Mouse (Mus musculus): ENCODE measurements around the gene Rnf10. TPM values are rescaled to one million over a fixed set of nuclear protein-coding genes. Genes with fewer than 3 reads are reported as not detected.
A peak's percentile ranks its signal among the peaks of the same experiment; 100 is the strongest.

Rnf10 gene
- polyA plus RNA-seq, 1 experiment from 2014 or later = 135 TPM

- no peaks in the 10 kb centered on the region for H3K36me3 ChIP-seq
- H3K4me3 ChIP-seq = no peak overlapping the region
- 0 out of 2 replicates have a peak, but pooled peaks cover 7% of the 10 kb centered on the region for H3K27me3 ChIP-seq
- H3K4me2 ChIP-seq = no peak overlapping the region
- H3K9me3 ChIP-seq = no peaks in the 10 kb centered on the region
- peaks cover 17% of the 10 kb centered on the region for H3K4me1 ChIP-seq
- no peak overlapping the region for H3K27ac ChIP-seq
- no peak for ATAC-seq (ENCODE audit: insufficient number of reproducible peaks, low FRiP score, low TSS enrichment, low read depth)
- 59% methylated on average over 5 of the region's 5 CpGs for WGBS
- H3K9ac ChIP-seq = no peak overlapping the region
These were observed 65.5 kb downstream of the Rnf10 start for GRCm38 (mm10) chr5:115207244-115207643.

- Histone ChIP-seq H3K9me3 (no peaks in the 10 kb centered on the region), H3K27ac (no peak overlapping the region), H3K4me1 (peaks cover 17% of the 10 kb centered on the region), H3K27me3 (0 out of 2 replicates have a peak, but pooled peaks cover 7% of the 10 kb centered on the region), H3K4me3 (peak overlapping the region; percentile 31), H3K4me2 (peak overlapping the region; percentile 60), H3K9ac (0 out of 2 replicates have a peak overlapping the region, but pooled peaks have one; percentile 28), H3K36me3 (no peaks in the 10 kb centered on the region)
- WGBS = 3% methylated on average over 31 of the region's 31 CpGs
- ATAC-seq (ENCODE audit: insufficient number of reproducible peaks, low FRiP score, low TSS enrichment, low read depth) = no peak
These were observed 68.0 kb downstream of the Rnf10 start for GRCm38 (mm10) chr5:115204562-115205311.

DNA sequence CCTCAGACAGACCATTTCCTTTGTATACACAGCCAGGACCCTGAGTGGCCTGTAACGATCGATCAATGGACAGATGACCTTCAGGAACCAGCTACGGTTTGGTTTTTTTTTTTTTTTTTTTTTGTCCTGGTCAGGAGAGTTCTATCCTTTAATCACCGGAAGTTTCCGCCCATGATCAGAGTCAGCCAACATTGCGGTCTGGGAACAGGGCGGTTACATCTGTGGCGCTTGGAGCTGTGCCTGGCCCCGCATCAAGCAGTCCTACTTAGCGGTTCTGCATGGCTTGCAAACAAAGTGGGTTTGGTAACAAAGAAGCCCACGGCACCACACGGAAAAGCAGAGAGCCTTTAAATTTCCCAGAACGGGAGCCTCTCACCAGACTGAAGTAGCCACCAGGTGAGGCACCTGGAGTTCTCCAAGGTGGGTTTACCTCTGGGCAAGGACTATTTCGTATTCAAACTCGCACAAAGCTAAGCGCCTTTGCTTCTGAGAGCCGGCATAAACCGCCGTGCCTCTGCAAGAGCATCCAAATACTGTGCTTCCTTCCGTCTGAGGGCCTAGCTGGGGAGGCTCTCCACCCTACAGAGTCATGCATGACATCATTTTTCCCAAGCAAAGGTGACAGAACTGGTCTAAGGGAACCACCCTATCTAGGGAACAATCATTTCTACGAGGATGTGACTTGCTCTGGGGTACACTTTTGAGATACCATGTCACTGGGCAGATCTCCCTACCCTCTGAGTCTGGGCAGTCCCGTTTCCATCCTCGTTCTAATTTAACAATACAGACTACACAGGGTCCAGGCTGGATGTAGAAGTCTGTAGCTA, 68.8 kb downstream of the Rnf10 start:
- ATAC-seq (ENCODE audit: insufficient number of reproducible peaks, low FRiP score, low TSS enrichment, low read depth) = no peak
- H3K27ac ChIP-seq = no peak overlapping the region
- H3K4me1 ChIP-seq = peaks cover 17% of the 10 kb centered on the region
- H3K4me3 ChIP-seq = peak overlapping the region; percentile 31
- peak overlapping the region; percentile 60 for H3K4me2 ChIP-seq
- WGBS = 14% methylated on average over 23 of the region's 23 CpGs
- H3K27me3 ChIP-seq = 0 out of 2 replicates have a peak, but pooled peaks cover 7% of the 10 kb centered on the region
- H3K9me3 ChIP-seq = no peaks in the 10 kb centered on the region
- H3K9ac ChIP-seq = no peak overlapping the region
- no peaks in the 10 kb centered on the region for H3K36me3 ChIP-seq

GRCm38 (mm10) chr5:115194626-115195221, 78.0 kb downstream of the Rnf10 start:
- Histone ChIP-seq H3K4me3 (peak overlapping the region; percentile 56), H3K36me3 (no peaks in the 10 kb centered on the region), H3K9me3 (no peaks in the 10 kb centered on the region), H3K4me2 (peak overlapping the region; percentile 100), H3K9ac (no peak overlapping the region), H3K27me3 (peaks cover 64% of the 10 kb centered on the region), H3K27ac (no peak overlapping the region), H3K4me1 (peaks cover 26% of the 10 kb centered on the region)
- ATAC-seq (ENCODE audit: insufficient number of reproducible peaks, low FRiP score, low TSS enrichment, low read depth) = no peak
- WGBS = 5% methylated on average over 12 of the region's 12 CpGs

DNA sequence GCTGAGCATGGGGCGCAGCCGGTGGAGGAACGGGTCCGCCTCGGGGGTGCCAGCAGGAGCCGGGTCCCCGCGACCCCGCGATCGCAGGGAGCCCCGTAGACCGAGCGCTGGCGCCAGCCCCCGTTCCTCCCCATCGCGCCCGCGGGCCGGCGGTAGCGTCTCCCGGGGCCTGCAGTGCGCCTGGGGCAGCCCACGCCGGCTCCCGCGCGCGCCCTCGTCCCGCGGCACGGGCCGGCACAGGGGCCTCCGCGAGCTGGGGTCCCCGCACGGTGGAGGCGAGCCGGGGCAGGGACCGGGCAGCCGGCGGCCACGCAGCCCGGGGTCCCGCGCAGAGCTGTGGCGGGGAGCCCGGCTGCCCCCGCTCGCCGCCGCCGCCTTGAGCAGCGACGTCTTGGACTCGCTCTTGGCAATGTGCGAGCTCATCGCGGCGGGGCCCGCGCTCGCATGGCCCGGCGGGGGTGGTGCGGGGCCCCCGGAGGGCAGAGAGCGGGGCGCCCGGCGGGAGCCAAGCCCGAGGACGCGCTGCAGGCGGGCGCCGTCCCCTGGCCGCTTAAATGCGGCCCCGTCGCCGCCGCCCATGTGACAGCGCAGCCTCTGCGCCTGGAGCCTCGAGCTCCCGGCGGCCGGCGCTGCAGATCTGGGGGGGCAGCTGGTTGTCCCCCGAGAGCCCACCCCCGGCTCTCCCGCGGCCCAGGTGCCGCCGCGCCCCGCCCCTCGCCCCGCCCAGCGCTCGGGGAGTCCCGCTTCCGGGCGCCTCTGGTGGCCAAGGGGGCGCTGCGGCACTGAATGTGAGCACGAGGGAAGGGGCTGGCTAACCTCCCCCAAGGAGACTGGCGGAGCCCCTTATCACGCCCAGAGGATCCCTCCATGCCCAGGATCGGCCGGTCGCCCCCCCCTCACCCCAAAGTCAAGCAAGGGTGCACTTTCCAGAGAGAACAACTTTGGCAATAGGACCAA, 78.8 kb downstream of the Rnf10 start, which contains the start of gene Cabp1:
Gene Cabp1, minus strand, starts transcription at position 713 of the 957 bp plus-strand sequence.
- H3K4me1 ChIP-seq = peaks cover 26% of the 10 kb centered on the region
- H3K4me2 ChIP-seq = peak within 1 kb of the TSS; percentile 100
- peak; percentile 36 for ATAC-seq (ENCODE audit: insufficient number of reproducible peaks, low FRiP score, low TSS enrichment, low read depth)
- H3K27ac ChIP-seq = no peak within 1 kb of the TSS
- WGBS = under 1% methylated on average over 110 of the region's 116 CpGs
- peaks cover 67% of the 10 kb centered on the region for H3K27me3 ChIP-seq
- H3K9ac ChIP-seq = peak within 1 kb of the TSS; percentile 28
- H3K9me3 ChIP-seq = no peaks in the 10 kb centered on the region
- H3K4me3 ChIP-seq = peak within 1 kb of the TSS; percentile 56
- H3K36me3 ChIP-seq = no peaks in the 10 kb centered on the region

DNA sequence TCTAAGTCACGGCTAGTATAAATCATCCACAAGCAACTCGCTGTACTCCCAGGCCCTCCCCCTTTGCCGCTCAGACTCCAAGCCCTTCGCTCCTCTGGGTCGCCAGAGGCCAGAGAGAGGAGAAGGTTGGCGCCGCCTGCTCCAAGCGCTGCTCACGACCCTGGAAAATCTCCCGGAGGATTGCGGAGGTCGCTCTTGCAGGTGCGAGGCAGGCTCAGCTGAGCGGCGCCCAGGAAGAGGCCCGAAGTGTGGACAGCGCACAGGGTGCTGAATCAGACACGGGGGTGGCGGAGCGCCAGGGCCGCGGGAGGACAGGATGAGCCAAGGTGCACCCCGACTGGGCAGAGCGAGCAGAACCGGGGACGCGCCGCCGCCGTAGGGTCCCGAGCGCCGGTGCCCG, 79.5 kb downstream of the Rnf10 start:
- peaks cover 26% of the 10 kb centered on the region for H3K4me1 ChIP-seq
- H3K9me3 ChIP-seq = no peaks in the 10 kb centered on the region
- no peak overlapping the region for H3K27ac ChIP-seq
- WGBS = under 1% methylated on average over 34 of the region's 34 CpGs
- ATAC-seq (ENCODE audit: insufficient number of reproducible peaks, low FRiP score, low TSS enrichment, low read depth) = no peak
- peaks cover 67% of the 10 kb centered on the region for H3K27me3 ChIP-seq
- H3K36me3 ChIP-seq = no peaks in the 10 kb centered on the region
- H3K9ac ChIP-seq = no peak overlapping the region
- H3K4me2 ChIP-seq = peak overlapping the region; percentile 100
- peak overlapping the region; percentile 56 for H3K4me3 ChIP-seq

DNA sequence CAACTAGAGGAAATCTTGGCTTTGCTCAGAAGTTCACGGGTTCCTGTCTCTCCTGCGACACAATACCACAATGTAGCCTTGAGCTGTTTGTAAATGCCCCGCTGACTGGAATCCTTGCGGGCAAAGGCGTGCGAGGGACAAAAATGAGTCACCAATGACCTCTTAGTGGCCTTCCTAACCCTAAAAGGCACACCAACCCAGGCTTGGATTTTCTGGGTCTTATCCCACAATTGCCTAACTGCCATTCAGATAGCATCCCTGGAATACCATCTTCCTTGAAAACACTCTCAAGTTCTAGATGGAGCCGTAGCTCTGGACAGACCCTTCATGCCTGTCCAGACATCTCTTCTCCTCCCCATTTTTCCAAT, 79.9 kb downstream of the Rnf10 start:
- Histone ChIP-seq H3K27ac (no peak overlapping the region), H3K4me3 (peak overlapping the region; percentile 56), H3K4me1 (peaks cover 26% of the 10 kb centered on the region), H3K9ac (no peak overlapping the region), H3K4me2 (peak overlapping the region; percentile 100), H3K36me3 (no peaks in the 10 kb centered on the region), H3K27me3 (peaks cover 69% of the 10 kb centered on the region), H3K9me3 (no peaks in the 10 kb centered on the region)
- no peak for ATAC-seq (ENCODE audit: insufficient number of reproducible peaks, low FRiP score, low TSS enrichment, low read depth)
- 10% methylated on average over 7 of the region's 7 CpGs for WGBS

GRCm38 (mm10) chr5:115191880-115192827, 80.5 kb downstream of the Rnf10 start:
- H3K9ac ChIP-seq = no peak overlapping the region
- H3K4me1 ChIP-seq = peaks cover 32% of the 10 kb centered on the region
- H3K36me3 ChIP-seq = no peaks in the 10 kb centered on the region
- ATAC-seq (ENCODE audit: insufficient number of reproducible peaks, low FRiP score, low TSS enrichment, low read depth) = no peak
- H3K9me3 ChIP-seq = no peaks in the 10 kb centered on the region
- peaks cover 72% of the 10 kb centered on the region for H3K27me3 ChIP-seq
- 11% methylated on average over 29 of the region's 29 CpGs for WGBS
- H3K4me2 ChIP-seq = no peak overlapping the region
- H3K4me3 ChIP-seq = peak overlapping the region; percentile 4; the same call in 1 of the 2 replicates
- H3K27ac ChIP-seq = no peak overlapping the region

Data from limb, embryonic 15.5 days (tissue).